Mouse (Mus musculus) bone marrow, adult 2 months (tissue): ENCODE results near the gene Prlh. TPM values are rescaled to one million over a fixed set of nuclear protein-coding genes. Genes with fewer than 3 reads are reported as not detected.

Source experiments
- H3K27ac ChIP-seq: fragments of 200-500 bp; 2 replicates; pipeline ENCODE4 v1.5.1; 2012; ENCODE audit warnings: low read depth, mild to moderate bottlenecking, control low read depth, inconsistent platforms, low read length; ENCODE audit not compliant: control insufficient read depth, poor library complexity, insufficient read depth
- H3K4me1 ChIP-seq: fragments of 200-500 bp; 2 replicates; pipeline ENCODE4 v1.6.1; 2011; ENCODE audit warnings: low read length; ENCODE audit not compliant: control insufficient read depth, insufficient read depth
- H3K4me3 ChIP-seq: fragments of 200-500 bp; replicated peaks from 2 replicates; pipeline ENCODE3; 2011; ENCODE audit warnings: mild to moderate bottlenecking, low read depth, low read length, control low read depth; ENCODE audit not compliant: control insufficient read depth
- CTCF ChIP-seq: fragments of 200-500 bp; IDR thresholded peaks from 2 replicates; pipeline ENCODE4 v1.5.1; 2011; ENCODE audit warnings: low read length, control low read depth; ENCODE audit not compliant: control insufficient read depth, insufficient read depth
- POLR2A ChIP-seq: fragments of 200-500 bp; IDR thresholded peaks from 2 replicates; pipeline ENCODE4 v1.6.1; 2011; ENCODE audit warnings: low read depth, mild to moderate bottlenecking, control low read depth, low read length, borderline replicate concordance; ENCODE audit not compliant: control insufficient read depth
- WGBS: fragments of 180-500 bp; shearing (Covaris S2); methylation state at CpG from one replicate; pipeline ENCODE4 v1.1.7; 2018; 5-methylcytosine and 5-hydroxymethylcytosine counted together
- polyA plus RNA-seq: library from polyadenylated mRNA; stranded (reverse); fragments of >200 nt; gene quantifications from 2 replicates; pipeline ENCODE4 v1.2.4, GENCODE M21; 2011; ENCODE audit warnings: low replicate concordance; ENCODE audit not compliant: missing spikeins, insufficient read depth, insufficient read length

The Prlh gene
- polyA plus RNA-seq, 1 experiment: not detected

- 73% methylated on average over 4 of the region's 4 CpGs for WGBS
- no peak overlapping the region for H3K27ac ChIP-seq
- TF ChIP-seq POLR2A (no peak), CTCF (no peak)
- no peaks in the 10 kb centered on the region for H3K4me1 ChIP-seq
- no peak overlapping the region for H3K4me3 ChIP-seq
These were observed 12.9 kb upstream of the Prlh start for GRCm38 (mm10) chr1:90939980-90940379.

DNA sequence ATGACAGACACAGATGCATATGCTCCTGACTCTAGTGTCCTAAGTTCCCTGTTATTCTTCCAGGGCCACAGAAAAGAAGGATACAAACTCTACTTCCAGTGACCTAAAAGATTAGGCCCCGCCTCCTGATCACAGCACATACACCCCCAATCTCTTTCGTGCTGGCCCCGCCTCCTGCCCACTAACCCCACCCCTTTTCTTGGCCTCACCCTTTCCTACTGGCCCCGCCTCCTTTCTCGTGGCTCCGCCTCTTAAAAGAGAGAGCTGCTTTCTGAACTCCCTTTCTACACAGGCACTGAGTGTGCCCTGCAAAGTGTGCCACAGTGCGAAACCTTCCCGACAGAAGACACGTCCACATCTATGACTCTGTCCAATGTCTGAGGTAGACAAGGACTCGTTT, 7.7 kb upstream of the Prlh start:
- Histone ChIP-seq H3K27ac (no peak overlapping the region), H3K4me3 (no peak overlapping the region), H3K4me1 (no peaks in the 10 kb centered on the region)
- TF ChIP-seq CTCF (no peak), POLR2A (no peak)
- 76% methylated on average over 10 of the region's 10 CpGs for WGBS

DNA sequence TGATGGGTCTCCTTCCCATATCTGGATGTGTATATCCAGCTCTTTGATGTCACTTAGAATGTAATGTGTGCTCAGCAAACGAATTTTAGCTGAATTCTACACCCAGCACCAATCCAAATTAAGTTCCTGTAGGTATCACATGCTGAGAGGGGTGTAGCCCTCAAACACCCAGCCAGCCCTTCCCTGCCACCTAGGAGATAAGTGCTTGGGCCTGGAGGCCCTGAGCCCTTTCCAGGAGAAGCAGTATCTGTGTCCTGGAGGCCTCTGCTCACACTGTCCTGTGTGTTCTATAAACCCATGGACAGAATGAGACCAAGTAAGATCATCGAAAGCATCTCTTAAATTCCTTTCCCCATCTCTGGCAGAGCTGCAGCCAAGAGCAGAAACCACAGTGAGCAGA, 5.7 kb upstream of the Prlh start:
- TF ChIP-seq POLR2A: no peak
- TF ChIP-seq CTCF: no peak
- Histone ChIP-seq H3K4me3 (no peak overlapping the region), H3K4me1 (no peaks in the 10 kb centered on the region), H3K27ac (no peak overlapping the region)
- WGBS: 36% methylated on average over 2 of the region's 2 CpGs

DNA sequence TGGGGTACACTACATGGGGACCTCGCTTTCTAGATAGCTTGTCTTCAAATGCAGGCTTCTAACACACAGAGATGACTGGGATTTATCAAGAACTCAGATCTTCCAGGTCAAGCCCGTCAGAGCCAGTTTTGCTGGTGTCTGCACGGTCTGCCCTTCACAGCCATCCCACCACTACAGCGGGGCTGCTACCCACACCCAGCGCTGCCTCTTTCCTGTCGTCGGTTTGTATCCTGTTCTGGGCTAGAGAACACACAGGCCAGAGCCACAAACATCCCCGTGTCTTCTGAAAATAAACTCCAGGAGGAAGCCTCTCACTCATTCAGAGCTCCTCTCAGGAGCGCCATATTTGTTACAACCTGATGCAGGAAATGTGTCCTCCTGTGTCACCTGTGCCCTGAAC, 3.6 kb upstream of the Prlh start:
- no peak overlapping the region for H3K27ac ChIP-seq
- no peaks in the 10 kb centered on the region for H3K4me1 ChIP-seq
- whole genome bisulfite sequencing: 10% methylated on average over 9 of the region's 9 CpGs
- TF ChIP-seq POLR2A (no peak), CTCF (no peak)
- H3K4me3 ChIP-seq: no peak overlapping the region

DNA sequence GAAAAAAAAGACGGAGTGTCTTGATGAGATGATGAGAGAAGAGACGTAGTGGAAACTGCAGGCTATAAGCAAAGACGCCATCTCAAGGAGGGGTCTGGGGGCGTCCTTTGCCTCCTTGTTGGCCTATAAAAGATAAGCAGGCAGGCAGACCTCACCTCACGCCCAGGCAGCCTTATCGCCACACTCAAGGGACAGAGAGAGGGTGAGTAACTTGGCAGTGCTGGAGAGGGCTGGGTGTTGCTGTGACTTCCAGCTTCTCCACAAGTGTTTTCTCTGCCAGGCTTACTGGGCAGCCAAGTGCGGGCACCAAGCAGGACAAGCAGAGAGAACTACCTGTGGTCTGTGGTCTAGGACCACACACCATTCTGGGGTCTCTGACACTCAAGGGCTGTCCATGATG, 1.2 kb upstream of the Prlh start:
- no peak overlapping the region for H3K4me3 ChIP-seq
- H3K4me1 ChIP-seq: no peaks in the 10 kb centered on the region
- no peak overlapping the region for H3K27ac ChIP-seq
- WGBS: 65% methylated on average over 7 of the region's 7 CpGs
- no peak for TF ChIP-seq CTCF
- no peak for TF ChIP-seq POLR2A

GRCm38 (mm10) chr1:90953688-90954087, 780 bp downstream of the Prlh start:
- no peak overlapping the region for H3K4me3 ChIP-seq
- TF ChIP-seq POLR2A (no peak), CTCF (no peak)
- H3K27ac ChIP-seq: no peak overlapping the region
- no peaks in the 10 kb centered on the region for H3K4me1 ChIP-seq
- 83% methylated on average over 11 of the region's 11 CpGs for WGBS

GRCm38 (mm10) chr1:90956245-90957096, 3.6 kb downstream of the Prlh start:
- TF ChIP-seq CTCF (peak; percentile 56; the same call in 1 of the 2 replicates), POLR2A (no peak)
- H3K27ac ChIP-seq: no peak overlapping the region
- H3K4me3 ChIP-seq: no peak overlapping the region
- no peaks in the 10 kb centered on the region for H3K4me1 ChIP-seq
- WGBS: 35% methylated on average over 7 of the region's 7 CpGs

- no peaks in the 10 kb centered on the region for H3K4me1 ChIP-seq
- H3K27ac ChIP-seq: no peak overlapping the region
- TF ChIP-seq POLR2A (no peak), CTCF (no peak)
- WGBS: 70% methylated on average over 4 of the region's 4 CpGs
- no peak overlapping the region for H3K4me3 ChIP-seq
These were observed 9.6 kb downstream of the Prlh start for GRCm38 (mm10) chr1:90962526-90962925.

DNA sequence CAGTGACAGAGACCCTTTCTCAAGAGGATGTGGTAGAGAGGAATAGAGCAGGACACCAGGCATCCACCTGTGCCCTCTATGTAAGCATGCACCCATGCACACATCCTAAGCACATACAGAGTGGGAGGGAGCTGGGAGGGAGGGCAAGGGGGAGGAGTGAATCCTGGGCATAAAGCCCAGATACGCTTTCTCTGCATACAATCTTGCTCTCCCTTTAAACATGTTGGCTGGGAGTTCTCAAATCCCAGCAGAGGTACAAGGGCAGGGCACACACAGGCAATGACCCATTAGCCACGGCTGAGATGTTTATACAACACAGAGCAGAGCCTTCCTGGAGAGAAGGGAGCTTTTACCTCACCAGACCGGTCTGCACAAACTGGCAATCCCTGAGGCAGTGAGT, 10.1 kb downstream of the Prlh start:
- WGBS: 75% methylated on average over 3 of the region's 3 CpGs
- Histone ChIP-seq H3K4me3 (no peak overlapping the region), H3K4me1 (no peaks in the 10 kb centered on the region), H3K27ac (no peak overlapping the region)
- no peak for TF ChIP-seq CTCF
- no peak for TF ChIP-seq POLR2A
